In the genomic region with DNA sequence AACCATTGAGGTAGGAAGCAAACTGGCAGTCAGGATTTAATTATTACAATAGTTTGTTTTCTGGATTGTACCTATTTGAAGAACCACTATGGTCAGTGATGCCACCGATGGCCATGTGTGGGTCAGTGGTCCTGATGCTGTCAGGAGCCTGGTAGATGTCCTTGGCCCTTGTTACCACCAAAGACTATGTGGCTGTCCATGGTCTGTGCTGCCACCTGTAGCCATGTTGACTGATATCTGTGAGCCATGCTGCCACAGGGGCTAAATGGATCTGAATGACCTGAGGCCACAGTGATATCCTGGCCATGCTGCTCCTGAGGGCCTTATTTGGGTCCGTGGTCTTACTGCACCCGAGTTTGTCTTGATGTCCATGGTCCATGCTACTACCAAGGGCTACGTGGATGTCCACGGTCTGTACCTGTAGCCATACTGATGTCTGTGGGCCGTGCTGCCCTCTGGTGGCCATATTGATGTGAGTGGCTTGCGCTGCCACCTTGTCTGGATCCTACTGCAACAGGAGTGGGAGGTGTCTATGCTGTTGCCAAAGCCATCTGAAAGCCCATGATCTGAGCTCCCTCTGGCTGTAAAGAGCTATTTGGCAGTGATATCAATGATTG, we compare ENCODE assay signal across 11 mouse cellular contexts. TPM values are rescaled to one million over a fixed set of nuclear protein-coding genes. Genes with fewer than 3 reads are reported as not detected.
DNase-seq lines count a peak whose midpoint lies in the region; ATAC-seq lines count a peak whose summit lies in the region.
"Had no signal": no experiment of that assay in that cellular context is flagged by ENCODE, and none has a peak within 500 bp of the region (broad histone marks: within the 10 kb centered on the region; RNA-seq: fewer than 3 reads in every experiment).

No protein-coding gene starts in this region.

- peak; percentile 59 for DNase-seq in hindbrain, embryonic 10.5 days (ENCODE audit: low spot score)
- DNase-seq in MN1 (ENCODE audit: low spot score): peak; percentile 34
- DNase-seq in cerebellum, postnatal 14 days: peak; percentile 84 to 90
- DNase-seq in hindbrain, embryonic 11.5 days (ENCODE audit: low spot score): peak; percentile 68
- DNase-seq in limb, embryonic 10.5 days (ENCODE audit: low spot score): peak; percentile 70
- DNase-seq in thymus, postnatal 36 days: peak; percentile 43 to 46

- ATAC-seq in hindbrain, embryonic 13.5 days (ENCODE audit: low FRiP score): no peak; the same call in 1 of the 2 replicates
- ATAC-seq in hindbrain, embryonic 11.5 days (ENCODE audit: low FRiP score): peak; percentile 76
- ATAC-seq in monocyte, adult 5-6 weeks (replicated peaks; ENCODE audit: insufficient number of reproducible peaks, low FRiP score, low TSS enrichment, poor library complexity, severe bottlenecking): peak; percentile 68

- H3K9ac ChIP-seq in hindbrain, embryonic 13.5 days: no peak overlapping the region
- H3K9ac ChIP-seq in hindbrain, embryonic 11.5 days (ENCODE audit: low read depth, low read length): no peak overlapping the region
- H3K9ac ChIP-seq: embryonic facial prominence, embryonic 12.5 days; limb, embryonic 13.5 days; stomach, embryonic 15.5 days had no signal

- no peak overlapping the region for H3K27ac ChIP-seq in hindbrain, embryonic 10.5 days
- H3K27ac ChIP-seq in hindbrain, embryonic 13.5 days: no peak overlapping the region
- H3K27ac ChIP-seq in hindbrain, embryonic 11.5 days (ENCODE audit: low read depth, low read length): no peak overlapping the region
- H3K27ac ChIP-seq in limb, embryonic 10.5 days: no peak overlapping the region
- H3K27ac ChIP-seq: embryonic facial prominence, embryonic 12.5 days; limb, embryonic 13.5 days; stomach, embryonic 15.5 days had no signal

- H3K36me3 ChIP-seq in hindbrain, embryonic 10.5 days: no peaks in the 10 kb centered on the region
- H3K36me3 ChIP-seq in hindbrain, embryonic 13.5 days: no peaks in the 10 kb centered on the region
- no peaks in the 10 kb centered on the region for H3K36me3 ChIP-seq in hindbrain, embryonic 11.5 days (ENCODE audit: control insufficient read depth, insufficient read depth, low read length)
- no peaks in the 10 kb centered on the region for H3K36me3 ChIP-seq in limb, embryonic 10.5 days
- H3K36me3 ChIP-seq: embryonic facial prominence, embryonic 12.5 days; limb, embryonic 13.5 days; stomach, embryonic 15.5 days had no signal

- H3K4me3 ChIP-seq in hindbrain, embryonic 10.5 days: no peak overlapping the region
- no peak overlapping the region for H3K4me3 ChIP-seq in hindbrain, embryonic 13.5 days
- no peak overlapping the region for H3K4me3 ChIP-seq in hindbrain, embryonic 11.5 days (ENCODE audit: low read depth, low read length)
- H3K4me3 ChIP-seq in limb, embryonic 10.5 days: no peak overlapping the region
- H3K4me3 ChIP-seq: embryonic facial prominence, embryonic 12.5 days; limb, embryonic 13.5 days; stomach, embryonic 15.5 days had no signal

- H3K4me1 ChIP-seq in hindbrain, embryonic 10.5 days (replicated peaks): no peaks in the 10 kb centered on the region
- H3K4me1 ChIP-seq in hindbrain, embryonic 13.5 days (replicated peaks): no peaks in the 10 kb centered on the region
- H3K4me1 ChIP-seq in hindbrain, embryonic 11.5 days (replicated peaks; ENCODE audit: control insufficient read depth, insufficient read depth, low read length): no peaks in the 10 kb centered on the region
- no peaks in the 10 kb centered on the region for H3K4me1 ChIP-seq in limb, embryonic 10.5 days
- H3K4me1 ChIP-seq: embryonic facial prominence, embryonic 12.5 days; limb, embryonic 13.5 days; stomach, embryonic 15.5 days had no signal

- H3K9me3 ChIP-seq in hindbrain, embryonic 10.5 days: no peaks in the 10 kb centered on the region
- no peaks in the 10 kb centered on the region for H3K9me3 ChIP-seq in hindbrain, embryonic 13.5 days
- no peaks in the 10 kb centered on the region for H3K9me3 ChIP-seq in hindbrain, embryonic 11.5 days (ENCODE audit: control insufficient read depth, low read length)
- no peaks in the 10 kb centered on the region for H3K9me3 ChIP-seq in limb, embryonic 10.5 days (replicated peaks)
- H3K9me3 ChIP-seq: embryonic facial prominence, embryonic 12.5 days; limb, embryonic 13.5 days; stomach, embryonic 15.5 days had no signal

- H3K4me2 ChIP-seq in hindbrain, embryonic 13.5 days: no peak overlapping the region
- H3K4me2 ChIP-seq in hindbrain, embryonic 11.5 days (replicated peaks; ENCODE audit: low read depth, low read length): no peak overlapping the region
- H3K4me2 ChIP-seq: embryonic facial prominence, embryonic 12.5 days; limb, embryonic 13.5 days; stomach, embryonic 15.5 days had no signal

- H3K27me3 ChIP-seq in hindbrain, embryonic 10.5 days (ENCODE audit: insufficient read depth, poor library complexity, severe bottlenecking): peaks cover 52% of the 10 kb centered on the region
- peaks cover 55% of the 10 kb centered on the region for H3K27me3 ChIP-seq in hindbrain, embryonic 13.5 days
- H3K27me3 ChIP-seq in hindbrain, embryonic 11.5 days (ENCODE audit: control insufficient read depth, insufficient read depth, low read length): peaks cover 18% of the 10 kb centered on the region
- peaks cover 41% of the 10 kb centered on the region for H3K27me3 ChIP-seq in limb, embryonic 10.5 days (ENCODE audit: low read depth, poor library complexity, severe bottlenecking)

- WGBS in hindbrain, embryonic 10.5 days: 33% methylated on average over 7 of the region's 7 CpGs
- 31% methylated on average over 7 of the region's 7 CpGs for WGBS in hindbrain, embryonic 13.5 days
- WGBS in hindbrain, embryonic 11.5 days: 36% methylated on average over 7 of the region's 7 CpGs
- WGBS in limb, embryonic 10.5 days: 31% methylated on average over 7 of the region's 7 CpGs

RNA-seq across cellular contexts. Expression of a gene that starts 10.0 kb away (rescaled TPM):
- polyA plus RNA-seq in hindbrain, embryonic 10.5 days (2016; fragmentation: Nextera tagmentation; extraction: Ambion mirVana): 1.3 and 5.6 TPM in 2 replicates
- polyA plus RNA-seq in hindbrain, embryonic 13.5 days (2015; fragmentation: Nextera tagmentation; extraction: Ambion mirVana): 1.00 and 1.7 TPM in 2 replicates
- polyA plus RNA-seq in hindbrain, embryonic 11.5 days (2014; fragmentation: Nextera tagmentation; extraction: Ambion mirVana): 8.1 and 8.2 TPM in 2 replicates
- not detected in 2 replicates for polyA plus RNA-seq in limb, embryonic 10.5 days (2016; fragmentation: Nextera tagmentation; extraction: Ambion mirVana)
- not detected in 3 replicates for total RNA-seq in monocyte, adult 5-6 weeks (2017)
- polyA plus RNA-seq: limb, embryonic 13.5 days; stomach, embryonic 15.5 days had no signal

RNA-seq across cellular contexts. Expression of a gene that starts 31.8 kb away (rescaled TPM):
- 59.9 and 65.1 TPM in 2 replicates for polyA plus RNA-seq in hindbrain, embryonic 10.5 days (2016; fragmentation: Nextera tagmentation; extraction: Ambion mirVana)
- polyA plus RNA-seq in hindbrain, embryonic 13.5 days (2015; fragmentation: Nextera tagmentation; extraction: Ambion mirVana): 71.0 and 71.8 TPM in 2 replicates
- polyA plus RNA-seq in hindbrain, embryonic 11.5 days (2014; fragmentation: Nextera tagmentation; extraction: Ambion mirVana): 86.3 and 90.6 TPM in 2 replicates
- polyA plus RNA-seq in limb, embryonic 10.5 days (2016; fragmentation: Nextera tagmentation; extraction: Ambion mirVana): 39.0 and 41.8 TPM in 2 replicates
- total RNA-seq in monocyte, adult 5-6 weeks (2017): 31.3 to 41.9 TPM (median 40.8 TPM) in 3 replicates

Comparison
In these comparisons a context has a peak if more than half of its experiments do, and no peak if none do; other contexts are left out.
1. DNase-seq: peak in every context shown above with its lines; median percentile 87 in cerebellum, postnatal 14 days; 70 in limb, embryonic 10.5 days; 68 in hindbrain, embryonic 11.5 days; 59 in hindbrain, embryonic 10.5 days; 44 in thymus, postnatal 36 days; 34 in MN1.